Comparison of ENCODE assay signal across 10 mouse cellular contexts in the genomic region with DNA sequence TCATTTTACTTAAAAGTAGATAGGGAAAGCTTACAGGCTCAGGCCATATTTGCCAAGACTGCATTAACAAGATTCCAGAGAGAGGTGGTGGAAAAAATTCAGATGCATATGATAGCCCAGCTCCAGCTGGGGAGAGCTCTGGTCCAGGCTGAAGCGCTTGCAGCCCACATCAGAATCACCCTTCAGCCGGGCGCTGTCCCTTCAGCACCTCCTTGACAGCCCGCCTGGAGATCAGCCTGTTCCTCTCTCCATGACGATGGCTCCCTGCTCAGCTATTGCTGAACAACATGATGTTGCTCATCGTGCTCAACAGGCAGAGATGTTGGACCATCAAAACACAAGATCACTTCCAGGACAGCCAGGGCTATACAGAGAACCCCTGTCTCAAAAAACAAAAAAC. TPM values are rescaled to one million over a fixed set of nuclear protein-coding genes. Genes with fewer than 3 reads are reported as not detected.
DNase-seq lines count a peak whose midpoint lies in the region; ATAC-seq and TF ChIP-seq lines count a peak whose summit lies in the region.
"Had no signal": no experiment of that assay in that cellular context is flagged by ENCODE, and none has a peak within 500 bp of the region (broad histone marks: within the 10 kb centered on the region; RNA-seq: fewer than 3 reads in every experiment).

No protein-coding gene starts in this region.

- TF ChIP-seq EP300 in liver, postnatal 0 days (IDR thresholded peaks at IDR 0.05; ENCODE audit: low read depth): no peak

- no peak overlapping the region for H3K4me3 ChIP-seq in kidney, postnatal 0 days (replicated peaks; ENCODE audit: low read depth, low read length)
- no peak overlapping the region for H3K4me3 ChIP-seq in G1E (ENCODE audit: low read depth, low read length)
- no peak overlapping the region for H3K4me3 ChIP-seq in liver, postnatal 0 days (ENCODE audit: low read depth, low read length)
- H3K4me3 ChIP-seq in left cerebral cortex, adult 2 months: no peak overlapping the region
- H3K4me3 ChIP-seq in hindbrain, embryonic 13.5 days: no peak overlapping the region
- H3K4me3 ChIP-seq: forebrain, embryonic 13.5 days had no signal

- no peak for TF ChIP-seq CTCF in kidney, postnatal 0 days (IDR thresholded peaks at IDR 0.05; ENCODE audit: low read depth)
- TF ChIP-seq CTCF in G1E (IDR thresholded peaks at IDR 0.05; ENCODE audit: low read depth, low read length): no peak
- no peak for TF ChIP-seq CTCF in liver, postnatal 0 days (IDR thresholded peaks at IDR 0.05; ENCODE audit: low read depth)
- TF ChIP-seq CTCF in left cerebral cortex, adult 2 months (IDR thresholded peaks at IDR 0.05): no peak

- intact Hi-C loops in left cerebral cortex, adult 2 months (cut with DNase I): no loop called here

- H3K9me3 ChIP-seq in kidney, postnatal 0 days (replicated peaks; ENCODE audit: low read length): no peaks in the 10 kb centered on the region
- H3K9me3 ChIP-seq in G1E (replicated peaks): peaks cover 8% of the 10 kb centered on the region
- H3K9me3 ChIP-seq in liver, postnatal 0 days (ENCODE audit: low read length): no peaks in the 10 kb centered on the region
- H3K9me3 ChIP-seq in hindbrain, embryonic 13.5 days: no peaks in the 10 kb centered on the region
- H3K9me3 ChIP-seq: forebrain, embryonic 13.5 days had no signal

- no peak overlapping the region for H3K9ac ChIP-seq in kidney, postnatal 0 days (ENCODE audit: low read depth, low read length)
- no peak overlapping the region for H3K9ac ChIP-seq in liver, postnatal 0 days (replicated peaks)
- no peak overlapping the region for H3K9ac ChIP-seq in hindbrain, embryonic 13.5 days
- H3K9ac ChIP-seq: forebrain, embryonic 13.5 days had no signal

- no peaks in the 10 kb centered on the region; the same call in 1 of the 2 replicates for H3K4me1 ChIP-seq in kidney, postnatal 0 days (replicated peaks; ENCODE audit: insufficient read depth, low read length)
- H3K4me1 ChIP-seq in G1E (ENCODE audit: insufficient read depth, low read depth, low read length): no peaks in the 10 kb centered on the region
- 0 out of 2 replicates have a peak, but pooled peaks cover 4% of the 10 kb centered on the region for H3K4me1 ChIP-seq in liver, postnatal 0 days (ENCODE audit: insufficient read depth)
- H3K4me1 ChIP-seq in hindbrain, embryonic 13.5 days (replicated peaks): peaks cover 28% of the 10 kb centered on the region

- H3K36me3 ChIP-seq in kidney, postnatal 0 days (ENCODE audit: insufficient read depth, low read length): no peaks in the 10 kb centered on the region
- H3K36me3 ChIP-seq in G1E (replicated peaks): no peaks in the 10 kb centered on the region
- H3K36me3 ChIP-seq in liver, postnatal 0 days (replicated peaks; ENCODE audit: insufficient read depth, low read length): no peaks in the 10 kb centered on the region
- no peaks in the 10 kb centered on the region for H3K36me3 ChIP-seq in hindbrain, embryonic 13.5 days

- no peak overlapping the region for H3K4me2 ChIP-seq in kidney, postnatal 0 days (ENCODE audit: low read length)
- no peak overlapping the region for H3K4me2 ChIP-seq in liver, postnatal 0 days (ENCODE audit: low read depth, low read length)
- H3K4me2 ChIP-seq in hindbrain, embryonic 13.5 days: no peak overlapping the region
- H3K4me2 ChIP-seq: forebrain, embryonic 13.5 days had no signal

- DNase-seq in kidney, postnatal 0 days (ENCODE audit: low spot score): peak; percentile 87
- no peak for DNase-seq in kidney, adult 11 months
- DNase-seq in G1E (ENCODE audit: low spot score): peak; percentile 47
- peak; percentile 72 to 77 for DNase-seq in adrenal gland, postnatal 36 days
- DNase-seq in liver, postnatal 0 days: peak; percentile 62
- DNase-seq in left cerebral cortex, adult 2 months (ENCODE audit: extremely low spot score in 1 of 2, low spot score in 2 of 2): no peak
- DNase-seq: layer of hippocampus, adult 9-11 months had no signal

- 3% methylated on average over 6 of the region's 6 CpGs for WGBS in kidney, postnatal 0 days
- WGBS in liver, postnatal 0 days (ENCODE audit: insufficient replicate concordance): 3% methylated on average over 6 of the region's 6 CpGs
- WGBS in hindbrain, embryonic 13.5 days: 10% methylated on average over 6 of the region's 6 CpGs

- H3K27ac ChIP-seq in kidney, postnatal 0 days: no peak overlapping the region
- no peak overlapping the region for H3K27ac ChIP-seq in liver, postnatal 0 days (ENCODE audit: low read depth)
- no peak overlapping the region for H3K27ac ChIP-seq in left cerebral cortex, adult 2 months
- H3K27ac ChIP-seq in hindbrain, embryonic 13.5 days: no peak overlapping the region
- H3K27ac ChIP-seq: forebrain, embryonic 13.5 days had no signal

- ATAC-seq in kidney, postnatal 0 days (replicated peaks; ENCODE audit: low FRiP score, low read depth): no peak
- ATAC-seq in G1E (ENCODE audit: extremely low read depth, insufficient number of reproducible peaks, low FRiP score, poor library complexity, severe bottlenecking): no peak
- ATAC-seq in liver, postnatal 0 days: no peak
- ATAC-seq in megakaryocyte, adult 5-6 weeks (ENCODE audit: poor library complexity, severe bottlenecking): no peak
- no peak for ATAC-seq in hindbrain, embryonic 13.5 days (ENCODE audit: low FRiP score)
- ATAC-seq: forebrain, embryonic 13.5 days had no signal

- peaks cover 39% of the 10 kb centered on the region for H3K27me3 ChIP-seq in kidney, postnatal 0 days (ENCODE audit: insufficient read depth, low read length)
- no peaks in the 10 kb centered on the region for H3K27me3 ChIP-seq in G1E (ENCODE audit: insufficient read depth, low read length)
- peaks cover 43% of the 10 kb centered on the region for H3K27me3 ChIP-seq in liver, postnatal 0 days (ENCODE audit: insufficient read depth, low read length)
- H3K27me3 ChIP-seq in hindbrain, embryonic 13.5 days: peaks cover 44% of the 10 kb centered on the region

RNA-seq across cellular contexts. Expression of gene Kcnq2, which starts 1.8 kb away (rescaled TPM):
- 0.17 TPM in 1 of 2 replicates, not detected in the other for polyA plus RNA-seq in kidney, postnatal 0 days (2015; fragmentation: Nextera tagmentation; extraction: Ambion mirVana)
- total RNA-seq in G1E (2014; fragmentation: Nextera tagmentation): 1.6 TPM in 1 of 2 replicates, not detected in the other
- 0.23 and 0.44 TPM in 2 replicates for total RNA-seq in G1E (2017)
- polyA plus RNA-seq in G1E (2012): not detected in 2 replicates
- 1 to 10 TPM; 3.2 to 4.4 TPM for total RNA-seq in adrenal gland, postnatal 36 days (2021)
- polyA plus RNA-seq in liver, postnatal 0 days (2015; fragmentation: Nextera tagmentation; extraction: Ambion mirVana): not detected in 2 replicates
- 100 to 1,000 TPM; 275 to 280 TPM for total RNA-seq in left cerebral cortex, adult 2 months (2021)
- total RNA-seq in megakaryocyte, adult 5-6 weeks (2015): not detected in 2 replicates
- total RNA-seq in megakaryocyte, adult 5-6 weeks (2017): not detected in 2 replicates
- polyA plus RNA-seq in hindbrain, embryonic 13.5 days (2015; fragmentation: Nextera tagmentation; extraction: Ambion mirVana): 50.0 and 53.9 TPM in 2 replicates

RNA-seq across cellular contexts. Expression of gene Eef1a2, which starts 19.9 kb away (rescaled TPM):
- 0.05 TPM in 1 of 2 replicates, not detected in the other for polyA plus RNA-seq in kidney, postnatal 0 days (2015; fragmentation: Nextera tagmentation; extraction: Ambion mirVana)
- total RNA-seq in G1E (2014; fragmentation: Nextera tagmentation) (not detected in 2 replicates), G1E (2017) (0.05 TPM in 1 of 2 replicates, not detected in the other)
- not detected in 2 replicates for polyA plus RNA-seq in G1E (2012)
- total RNA-seq in adrenal gland, postnatal 36 days (2021): 10 to 100 TPM; 33.0 to 40.3 TPM
- polyA plus RNA-seq in liver, postnatal 0 days (2015; fragmentation: Nextera tagmentation; extraction: Ambion mirVana): 0.05 TPM in 1 of 2 replicates, not detected in the other
- 1,000 to 10,000 TPM; 1,380 to 1,388 TPM for total RNA-seq in left cerebral cortex, adult 2 months (2021)
- not detected in 2 replicates for total RNA-seq in megakaryocyte, adult 5-6 weeks (2015)
- not detected in 2 replicates for total RNA-seq in megakaryocyte, adult 5-6 weeks (2017)
- polyA plus RNA-seq in hindbrain, embryonic 13.5 days (2015; fragmentation: Nextera tagmentation; extraction: Ambion mirVana): 6.4 and 6.7 TPM in 2 replicates

RNA-seq across cellular contexts. Expression of gene Ppdpf, which starts 50.1 kb away (rescaled TPM):
- polyA plus RNA-seq in kidney, postnatal 0 days (2015; fragmentation: Nextera tagmentation; extraction: Ambion mirVana): 262 and 278 TPM in 2 replicates
- total RNA-seq in G1E (2014; fragmentation: Nextera tagmentation) (148 and 153 TPM in 2 replicates), G1E (2017) (58.4 and 74.0 TPM in 2 replicates)
- polyA plus RNA-seq in G1E (2012): 143 and 210 TPM in 2 replicates
- 10 to 100 TPM; 76.6 to 81.8 TPM for total RNA-seq in adrenal gland, postnatal 36 days (2021)
- polyA plus RNA-seq in liver, postnatal 0 days (2015; fragmentation: Nextera tagmentation; extraction: Ambion mirVana): 120 and 125 TPM in 2 replicates
- total RNA-seq in left cerebral cortex, adult 2 months (2021): 10 to 100 TPM; 72.8 to 77.8 TPM
- total RNA-seq in megakaryocyte, adult 5-6 weeks (2015): 87.9 and 88.9 TPM in 2 replicates
- 55.7 and 56.1 TPM in 2 replicates for total RNA-seq in megakaryocyte, adult 5-6 weeks (2017)
- polyA plus RNA-seq in hindbrain, embryonic 13.5 days (2015; fragmentation: Nextera tagmentation; extraction: Ambion mirVana): 444 TPM in 2 replicates

Comparison
In these comparisons a context has a peak if more than half of its experiments do, and no peak if none do; other contexts are left out.
1. DNase-seq: peak in kidney, postnatal 0 days (single experiment), G1E (single experiment), adrenal gland, postnatal 36 days (2 of 2) and liver, postnatal 0 days (single experiment); none in kidney, adult 11 months (single experiment) and left cerebral cortex, adult 2 months (0 of 2).
2. RNA of gene Kcnq2, which starts 1.8 kb away (total RNA-seq): 275 to 280 TPM in left cerebral cortex, adult 2 months; 3.2 to 4.4 TPM in adrenal gland, postnatal 36 days, 0.23 to 1.6 TPM in G1E and not detected in megakaryocyte, adult 5-6 weeks; every median in the first group is over 10 times any median in the second.
3. RNA of gene Eef1a2, which starts 19.9 kb away (total RNA-seq): 1,380 to 1,388 TPM in left cerebral cortex, adult 2 months; 33.0 to 40.3 TPM in adrenal gland, postnatal 36 days, 0.05 TPM in G1E and not detected in megakaryocyte, adult 5-6 weeks; every median in the first group is over 10 times any median in the second.